ENCODE assay signal across 28 mouse cellular contexts in the genomic region with DNA sequence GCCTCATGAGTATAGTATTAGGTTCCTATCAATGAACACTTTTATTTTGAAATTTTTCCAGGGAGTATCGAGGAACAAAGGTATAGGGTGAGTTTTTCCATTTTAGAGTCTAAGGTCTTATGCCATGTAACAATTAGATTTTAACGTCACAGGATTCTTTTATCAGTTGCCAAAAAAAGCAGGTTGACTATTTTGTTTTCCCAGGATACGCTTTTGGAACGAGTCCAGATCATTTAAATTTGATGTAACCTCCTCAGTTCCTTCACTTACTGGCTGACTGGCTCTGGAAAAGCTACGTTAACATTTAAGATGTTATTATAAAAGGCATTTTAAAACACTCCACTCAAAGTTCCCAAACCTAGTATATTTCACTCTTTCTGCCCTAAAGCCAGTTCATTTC. TPM values are rescaled to one million over a fixed set of nuclear protein-coding genes. Genes with fewer than 3 reads are reported as not detected.
DNase-seq lines count a peak whose midpoint lies in the region; ATAC-seq and TF ChIP-seq lines count a peak whose summit lies in the region.
"Had no signal": no experiment of that assay in that cellular context is flagged by ENCODE, and none has a peak within 500 bp of the region (broad histone marks: within the 10 kb centered on the region; RNA-seq: fewer than 3 reads in every experiment).

No protein-coding gene starts in this region.

- peak; percentile 49 for DNase-seq in embryonic facial prominence, embryonic 14.5 days (ENCODE audit: low spot score)
- no peak for DNase-seq in embryonic facial prominence, embryonic 10.5 days (ENCODE audit: low spot score)
- no peak for DNase-seq in hindbrain, embryonic 10.5 days (ENCODE audit: low spot score)
- DNase-seq in kidney, postnatal 0 days (ENCODE audit: low spot score) = peak; percentile 22
- no peak for DNase-seq in kidney, adult 9 months
- DNase-seq: adrenal gland, adult 8-10 months; adrenal gland, postnatal 36 days; B cell, adult 2 months; cerebellum, adult 11 months; cerebellum, adult 9-10 months; cerebellum, postnatal 36 days; gastrocnemius, postnatal 10 days; heart, adult 18-20 months; heart, postnatal 10 days; heart, postnatal 4 days had no signal

- no peak overlapping the region for H3K4me3 ChIP-seq in embryonic facial prominence, embryonic 14.5 days (ENCODE audit: low read depth, low read length)
- no peak overlapping the region for H3K4me3 ChIP-seq in embryonic facial prominence, embryonic 10.5 days
- no peak overlapping the region for H3K4me3 ChIP-seq in hindbrain, embryonic 13.5 days
- no peak overlapping the region for H3K4me3 ChIP-seq in hindbrain, embryonic 10.5 days
- H3K4me3 ChIP-seq in kidney, postnatal 0 days (replicated peaks; ENCODE audit: low read depth, low read length) = no peak overlapping the region
- H3K4me3 ChIP-seq in neural tube, embryonic 14.5 days (ENCODE audit: low read depth, low read length) = no peak overlapping the region
- H3K4me3 ChIP-seq in neural tube, embryonic 15.5 days (replicated peaks) = no peak overlapping the region
- H3K4me3 ChIP-seq: embryonic facial prominence, embryonic 15.5 days; erythroblast, embryonic 14.5 days; forebrain, embryonic 10.5 days; heart, embryonic 10.5 days had no signal

- no peak overlapping the region for H3K4me2 ChIP-seq in embryonic facial prominence, embryonic 14.5 days (ENCODE audit: low read depth, low read length)
- no peak overlapping the region for H3K4me2 ChIP-seq in hindbrain, embryonic 13.5 days
- H3K4me2 ChIP-seq in kidney, postnatal 0 days (ENCODE audit: low read length) = no peak overlapping the region
- no peak overlapping the region for H3K4me2 ChIP-seq in neural tube, embryonic 14.5 days (ENCODE audit: low read depth, low read length)
- H3K4me2 ChIP-seq in neural tube, embryonic 15.5 days = no peak overlapping the region
- H3K4me2 ChIP-seq: embryonic facial prominence, embryonic 15.5 days had no signal

- H3K4me1 ChIP-seq in embryonic facial prominence, embryonic 14.5 days (ENCODE audit: control insufficient read depth, insufficient read depth, low read length) = no peaks in the 10 kb centered on the region
- H3K4me1 ChIP-seq in embryonic facial prominence, embryonic 10.5 days = no peaks in the 10 kb centered on the region
- H3K4me1 ChIP-seq in hindbrain, embryonic 13.5 days (replicated peaks) = no peaks in the 10 kb centered on the region
- H3K4me1 ChIP-seq in hindbrain, embryonic 10.5 days (replicated peaks) = no peaks in the 10 kb centered on the region
- no peaks in the 10 kb centered on the region for H3K4me1 ChIP-seq in kidney, postnatal 0 days (replicated peaks; ENCODE audit: insufficient read depth, low read length)
- H3K4me1 ChIP-seq in neural tube, embryonic 14.5 days (ENCODE audit: control insufficient read depth, insufficient read depth, low read length) = no peaks in the 10 kb centered on the region
- H3K4me1 ChIP-seq in neural tube, embryonic 15.5 days = 0 out of 2 replicates have a peak, but pooled peaks cover 3% of the 10 kb centered on the region
- H3K4me1 ChIP-seq: embryonic facial prominence, embryonic 15.5 days; forebrain, embryonic 10.5 days; heart, embryonic 10.5 days had no signal

- no peaks in the 10 kb centered on the region for H3K27me3 ChIP-seq in embryonic facial prominence, embryonic 14.5 days (replicated peaks; ENCODE audit: control insufficient read depth, insufficient read depth, low read length)
- H3K27me3 ChIP-seq in embryonic facial prominence, embryonic 10.5 days (replicated peaks; ENCODE audit: low read depth, poor library complexity, severe bottlenecking) = no peaks in the 10 kb centered on the region
- H3K27me3 ChIP-seq in hindbrain, embryonic 13.5 days = no peaks in the 10 kb centered on the region
- H3K27me3 ChIP-seq in hindbrain, embryonic 10.5 days (ENCODE audit: insufficient read depth, poor library complexity, severe bottlenecking) = no peaks in the 10 kb centered on the region
- no peaks in the 10 kb centered on the region for H3K27me3 ChIP-seq in kidney, postnatal 0 days (ENCODE audit: insufficient read depth, low read length)
- H3K27me3 ChIP-seq in neural tube, embryonic 14.5 days (ENCODE audit: control insufficient read depth, insufficient read depth, low read length) = no peaks in the 10 kb centered on the region
- H3K27me3 ChIP-seq in neural tube, embryonic 15.5 days (replicated peaks) = no peaks in the 10 kb centered on the region
- H3K27me3 ChIP-seq: embryonic facial prominence, embryonic 15.5 days had no signal

- WGBS in embryonic facial prominence, embryonic 14.5 days = 56% methylated on average over 5 of the region's 5 CpGs
- 89% methylated on average over 5 of the region's 5 CpGs for WGBS in embryonic facial prominence, embryonic 10.5 days
- 62% methylated on average over 5 of the region's 5 CpGs for WGBS in hindbrain, embryonic 13.5 days
- 95% methylated on average over 5 of the region's 5 CpGs for WGBS in hindbrain, embryonic 10.5 days
- 32% methylated on average over 5 of the region's 5 CpGs for WGBS in kidney, postnatal 0 days
- WGBS in neural tube, embryonic 14.5 days = 52% methylated on average over 5 of the region's 5 CpGs
- WGBS in neural tube, embryonic 15.5 days = 44% methylated on average over 5 of the region's 5 CpGs

- no peak overlapping the region for H3K27ac ChIP-seq in embryonic facial prominence, embryonic 14.5 days (replicated peaks; ENCODE audit: low read depth, low read length)
- H3K27ac ChIP-seq in embryonic facial prominence, embryonic 10.5 days (replicated peaks) = no peak overlapping the region
- H3K27ac ChIP-seq in hindbrain, embryonic 13.5 days = 0 out of 2 replicates have a peak overlapping the region, but pooled peaks have one; percentile 48
- H3K27ac ChIP-seq in hindbrain, embryonic 10.5 days = no peak overlapping the region
- H3K27ac ChIP-seq in kidney, postnatal 0 days = no peak overlapping the region
- H3K27ac ChIP-seq in neural tube, embryonic 14.5 days (ENCODE audit: low read depth, low read length) = no peak overlapping the region
- no peak overlapping the region for H3K27ac ChIP-seq in neural tube, embryonic 15.5 days (replicated peaks)
- H3K27ac ChIP-seq: embryonic facial prominence, embryonic 15.5 days; forebrain, embryonic 10.5 days; heart, embryonic 10.5 days had no signal

- H3K9ac ChIP-seq in embryonic facial prominence, embryonic 14.5 days (ENCODE audit: low read depth, low read length) = no peak overlapping the region
- H3K9ac ChIP-seq in hindbrain, embryonic 13.5 days = no peak overlapping the region
- no peak overlapping the region for H3K9ac ChIP-seq in kidney, postnatal 0 days (ENCODE audit: low read depth, low read length)
- H3K9ac ChIP-seq in neural tube, embryonic 14.5 days (replicated peaks; ENCODE audit: low read depth, low read length) = no peak overlapping the region
- H3K9ac ChIP-seq in neural tube, embryonic 15.5 days (replicated peaks) = no peak overlapping the region
- H3K9ac ChIP-seq: embryonic facial prominence, embryonic 15.5 days had no signal

- ATAC-seq in embryonic facial prominence, embryonic 14.5 days (ENCODE audit: low read depth) = no peak
- no peak for ATAC-seq in hindbrain, embryonic 13.5 days (ENCODE audit: low FRiP score)
- ATAC-seq in kidney, postnatal 0 days (replicated peaks; ENCODE audit: low FRiP score, low read depth) = no peak
- ATAC-seq in neural tube, embryonic 14.5 days (ENCODE audit: low read depth) = 0 out of 2 replicates have a peak, but pooled peaks have one; percentile 14
- no peak for ATAC-seq in neural tube, embryonic 15.5 days (ENCODE audit: low FRiP score)
- ATAC-seq: CD4-positive, CD25-positive, alpha-beta regulatory T cell, adult 4 months; inflammation-experienced regulatory T-cells, adult 6 months; intestine, postnatal 0 days had no signal

- no peaks in the 10 kb centered on the region for H3K36me3 ChIP-seq in embryonic facial prominence, embryonic 14.5 days (ENCODE audit: control insufficient read depth, insufficient read depth, low read length)
- no peaks in the 10 kb centered on the region for H3K36me3 ChIP-seq in embryonic facial prominence, embryonic 10.5 days (replicated peaks)
- 0 out of 2 replicates have a peak, but pooled peaks cover 3% of the 10 kb centered on the region for H3K36me3 ChIP-seq in hindbrain, embryonic 13.5 days
- peaks cover 6% of the 10 kb centered on the region; the same call in 1 of the 2 replicates for H3K36me3 ChIP-seq in hindbrain, embryonic 10.5 days
- no peaks in the 10 kb centered on the region for H3K36me3 ChIP-seq in kidney, postnatal 0 days (ENCODE audit: insufficient read depth, low read length)
- no peaks in the 10 kb centered on the region for H3K36me3 ChIP-seq in neural tube, embryonic 14.5 days (ENCODE audit: control insufficient read depth, insufficient read depth, low read length)
- no peaks in the 10 kb centered on the region for H3K36me3 ChIP-seq in neural tube, embryonic 15.5 days
- H3K36me3 ChIP-seq: embryonic facial prominence, embryonic 15.5 days; forebrain, embryonic 10.5 days; G1E; heart, embryonic 10.5 days had no signal

- no peak for TF ChIP-seq CTCF in kidney, postnatal 0 days (IDR thresholded peaks at IDR 0.05; ENCODE audit: low read depth)

- no peaks in the 10 kb centered on the region for H3K9me3 ChIP-seq in embryonic facial prominence, embryonic 14.5 days (ENCODE audit: control insufficient read depth, low read length)
- H3K9me3 ChIP-seq in embryonic facial prominence, embryonic 10.5 days = no peaks in the 10 kb centered on the region
- no peaks in the 10 kb centered on the region for H3K9me3 ChIP-seq in hindbrain, embryonic 13.5 days
- no peaks in the 10 kb centered on the region for H3K9me3 ChIP-seq in hindbrain, embryonic 10.5 days
- no peaks in the 10 kb centered on the region for H3K9me3 ChIP-seq in kidney, postnatal 0 days (replicated peaks; ENCODE audit: low read length)
- no peaks in the 10 kb centered on the region for H3K9me3 ChIP-seq in neural tube, embryonic 14.5 days (ENCODE audit: control insufficient read depth, low read length)
- H3K9me3 ChIP-seq in neural tube, embryonic 15.5 days (replicated peaks) = no peaks in the 10 kb centered on the region
- H3K9me3 ChIP-seq: embryonic facial prominence, embryonic 15.5 days; forebrain, embryonic 10.5 days; heart, embryonic 10.5 days had no signal

RNA-seq across cellular contexts. Expression of a gene that starts 20.8 kb away (rescaled TPM):
- polyA plus RNA-seq in embryonic facial prominence, embryonic 14.5 days (2014; fragmentation: Nextera tagmentation; extraction: Ambion mirVana) = not detected in 2 replicates
- polyA plus RNA-seq in embryonic facial prominence, embryonic 10.5 days (2016; fragmentation: Nextera tagmentation; extraction: Ambion mirVana) = not detected in 2 replicates
- polyA plus RNA-seq in hindbrain, embryonic 13.5 days (2015; fragmentation: Nextera tagmentation; extraction: Ambion mirVana) = not detected in 2 replicates
- not detected in 2 replicates for polyA plus RNA-seq in hindbrain, embryonic 10.5 days (2016; fragmentation: Nextera tagmentation; extraction: Ambion mirVana)
- not detected in 2 replicates for polyA plus RNA-seq in kidney, postnatal 0 days (2015; fragmentation: Nextera tagmentation; extraction: Ambion mirVana)
- not detected in 2 replicates for polyA plus RNA-seq in neural tube, embryonic 14.5 days (2014; fragmentation: Nextera tagmentation; extraction: Ambion mirVana)
- not detected in 2 replicates for polyA plus RNA-seq in neural tube, embryonic 15.5 days (2015; fragmentation: Nextera tagmentation; extraction: Ambion mirVana)
- polyA plus RNA-seq: CD4-positive, CD25-positive, alpha-beta regulatory T cell, adult 4 months; embryonic facial prominence, embryonic 15.5 days; erythroblast, embryonic 14.5 days; forebrain, embryonic 10.5 days; frontal cortex, adult 2 months; G1E; heart, embryonic 10.5 days; heart, embryonic 14.5 days; inflammation-experienced regulatory T-cells, adult 6 months; intestine, postnatal 0 days had no signal

Comparison
In these comparisons a context has a peak if more than half of its experiments do, and no peak if none do; other contexts are left out.
1. DNase-seq: peak in embryonic facial prominence, embryonic 14.5 days (single experiment) and kidney, postnatal 0 days (single experiment); none in embryonic facial prominence, embryonic 10.5 days (single experiment), hindbrain, embryonic 10.5 days (single experiment) and kidney, adult 9 months (single experiment).